Mouse (Mus musculus) spleen, adult 2 months (tissue): ENCODE results near the gene Ak2.

Source experiments
- CTCF ChIP-seq: fragments of 200-500 bp; IDR thresholded peaks from 2 replicates; pipeline ENCODE4 v1.5.1; 2011; ENCODE audit warnings: mild to moderate bottlenecking, inconsistent platforms; ENCODE audit not compliant: insufficient read depth, insufficient read length, insufficient replicate concordance; ENCODE audit errors: extremely low read depth
- POLR2A ChIP-seq: fragments of 200-500 bp; IDR thresholded peaks from 2 replicates; pipeline ENCODE4 v1.6.1; 2011; ENCODE audit warnings: low read depth, low read length, inconsistent platforms

DNA sequence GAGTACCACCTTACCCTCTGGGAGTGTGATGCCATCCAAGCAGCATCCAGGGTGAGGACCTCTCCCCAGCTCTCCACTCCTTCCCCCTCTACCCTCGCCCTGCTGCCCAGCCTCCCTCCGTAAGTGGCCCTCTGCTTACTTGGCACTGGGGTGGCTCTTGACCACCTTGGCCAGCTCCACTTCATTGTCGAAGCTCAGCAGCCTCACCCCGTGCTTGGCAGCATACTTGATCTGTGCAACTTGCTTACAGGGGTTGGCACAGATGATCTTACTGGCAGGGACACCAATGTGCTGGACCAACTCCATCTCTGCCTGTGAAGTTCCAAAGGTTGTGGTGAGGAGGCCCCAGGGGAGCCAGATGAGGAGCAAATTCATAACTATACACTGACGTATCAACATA is 41.3 kb upstream of the Ak2 start:
- no peak for TF ChIP-seq CTCF
- no peak for TF ChIP-seq POLR2A
